Mouse (Mus musculus): ENCODE results near the gene H2afz. TPM values are rescaled to one million over a fixed set of nuclear protein-coding genes. Genes with fewer than 3 reads are reported as not detected.
"Not testable (repeated sequence)": the region's sequence is repeated elsewhere in the genome, so short reads cannot be mapped to it uniquely, and the experiment has no call there.

The H2afz gene
- total RNA-seq, 2 experiments from 2014 or later: 160 to 180 TPM

- no peak for DNase-seq (ENCODE audit: low spot score in 2 of 2)
- intact Hi-C loops (cut with DNase I): no loop called here
Observed at GRCm38 (mm10) chr3:137900149-137900548, 35.9 kb downstream of the H2afz start.

- intact Hi-C loops (cut with DNase I): no loop called here
- DNase-seq (ENCODE audit: low spot score in 2 of 2): no peak
Observed at GRCm38 (mm10) chr3:137913093-137913492, 48.8 kb downstream of the H2afz start.

- intact Hi-C loops (cut with DNase I); DNase-seq (ENCODE audit: low spot score in 2 of 2): not testable (repeated sequence)
Observed at GRCm38 (mm10) chr3:137914567-137914966, 50.3 kb downstream of the H2afz start.

Other genes starting within 250 kb of the H2afz start
- 10 to 100 TPM; 22.1 to 24.3 TPM for gene Ddit4l, start 242.9 kb upstream of the H2afz start, total RNA-seq (2021)
- not detected for gene Gm21962, start 193.0 kb upstream of the H2afz start, total RNA-seq (2021)
- 10 to 100 TPM; 43.9 to 48.8 TPM for gene Dnajb14, start 3.2 kb downstream of the H2afz start, total RNA-seq (2021)
- gene Lamtor3, start 54.0 kb downstream of the H2afz start, total RNA-seq (2021): 10 to 100 TPM; 66.5 to 70.6 TPM
- 1 to 10 TPM; 2.6 to 3.4 TPM for gene Dapp1, start 117.1 kb downstream of the H2afz start, total RNA-seq (2021)
- gene 1110002E22Rik, start 200.6 kb downstream of the H2afz start, total RNA-seq (2021): 1 to 10 TPM; 2.1 to 2.8 TPM
- under 1 TPM in 1 of 2 experiments, not detected in 1; 0.20 TPM for gene Gm5105, start 202.9 kb downstream of the H2afz start, total RNA-seq (2021)